Mouse (Mus musculus) brain, embryonic 14.5 days (tissue): ENCODE measurements at regions not wholly inside any gene's neighbourhood (a gene's known extent, or its start where the extent isn't known, plus 50 kb on each side); places are given as distances from the start of the nearest gene placed in this dataset.

ENCODE experiments used
- CTCF ChIP-seq: fragments of 200-500 bp; IDR thresholded peaks from 2 replicates; pipeline ENCODE4 v1.5.1; 2012; ENCODE audit warnings: inconsistent platforms, mild to moderate bottlenecking, moderate library complexity, borderline replicate concordance; ENCODE audit not compliant: insufficient read depth, insufficient read length; ENCODE audit errors: extremely low read depth
- POLR2A ChIP-seq: fragments of 200-500 bp; IDR thresholded peaks from 2 replicates; pipeline ENCODE4 v1.6.1; 2012; ENCODE audit warnings: mild to moderate bottlenecking, inconsistent platforms, borderline replicate concordance; ENCODE audit not compliant: poor library complexity, insufficient read depth, insufficient read length, severe bottlenecking; ENCODE audit errors: extremely low read depth

DNA sequence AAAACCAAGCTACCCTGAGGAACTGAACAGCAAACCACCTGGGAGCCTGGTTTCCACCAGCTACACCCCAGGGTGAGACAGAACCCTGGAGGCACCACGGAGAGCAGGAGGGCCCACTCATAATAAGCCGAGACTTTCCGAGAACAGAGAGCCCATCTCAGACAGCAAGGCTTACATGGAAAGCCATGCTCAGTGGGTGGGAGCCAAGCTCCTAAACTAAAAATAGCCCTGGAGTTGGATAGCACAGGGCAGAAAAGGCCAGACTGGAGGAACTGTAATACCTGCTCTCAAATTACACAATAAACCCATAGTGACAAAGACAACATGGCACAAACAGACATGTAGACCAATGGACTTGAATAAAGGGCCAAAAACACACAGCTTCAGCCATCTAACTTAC lies 69.9 kb downstream of the Fbxo4 start:
- TF ChIP-seq CTCF: no peak
- TF ChIP-seq POLR2A: no peak
